Mouse (Mus musculus) ZHBTc4 (cell line): ENCODE results near the gene Fto.

Experiments used
- DNase-seq: peaks from one replicate; pipeline ENCODE4 v3.0.0-alpha.2; 2011; ENCODE audit warnings: low read depth, low spot score

The Fto gene

GRCm38 (mm10) chr8:91611723-91612362 is 298.5 kb downstream of the Fto start:
- no peak for DNase-seq

- no peak for DNase-seq
These were observed 299.2 kb downstream of the Fto start for GRCm38 (mm10) chr8:91612387-91613130.

- no peak for DNase-seq
These were observed 300.3 kb downstream of the Fto start for GRCm38 (mm10) chr8:91613603-91614002.

- no peak for DNase-seq
These were observed 301.9 kb downstream of the Fto start for GRCm38 (mm10) chr8:91615196-91615595.

GRCm38 (mm10) chr8:91615781-91616683 is 302.7 kb downstream of the Fto start:
- no peak for DNase-seq

GRCm38 (mm10) chr8:91617772-91618171 is 304.4 kb downstream of the Fto start:
- no peak for DNase-seq

GRCm38 (mm10) chr8:91622757-91623156 is 309.4 kb downstream of the Fto start:
- no peak for DNase-seq

GRCm38 (mm10) chr8:91625686-91626558 is 312.6 kb downstream of the Fto start:
- peak; percentile 30 for DNase-seq

GRCm38 (mm10) chr8:91629594-91629993 is 316.3 kb downstream of the Fto start:
- DNase-seq = peak; percentile 50

GRCm38 (mm10) chr8:91630320-91631033 is 317.2 kb downstream of the Fto start:
- no peak for DNase-seq

GRCm38 (mm10) chr8:91632411-91632810 is 319.1 kb downstream of the Fto start:
- no peak for DNase-seq

GRCm38 (mm10) chr8:91635406-91635805 is 322.1 kb downstream of the Fto start:
- DNase-seq = peak; percentile 74

- no peak for DNase-seq
These were observed 323.6 kb downstream of the Fto start for GRCm38 (mm10) chr8:91636887-91637286.

- DNase-seq = no peak
These were observed 324.4 kb downstream of the Fto start for GRCm38 (mm10) chr8:91637684-91638083.

GRCm38 (mm10) chr8:91638256-91638655 is 324.9 kb downstream of the Fto start:
- DNase-seq = no peak

- no peak for DNase-seq
These were observed 327.1 kb downstream of the Fto start for GRCm38 (mm10) chr8:91640471-91640870.

- DNase-seq = no peak
These were observed 332.2 kb downstream of the Fto start for GRCm38 (mm10) chr8:91645484-91645883.

- DNase-seq = no peak
These were observed 334.6 kb downstream of the Fto start for GRCm38 (mm10) chr8:91647959-91648358.

- DNase-seq = no peak
These were observed 335.5 kb downstream of the Fto start for GRCm38 (mm10) chr8:91648776-91649175.

- no peak for DNase-seq
These were observed 340.2 kb downstream of the Fto start for GRCm38 (mm10) chr8:91653561-91653960.

GRCm38 (mm10) chr8:91657381-91657780 is 344.1 kb downstream of the Fto start:
- no peak for DNase-seq
